Mouse (Mus musculus) frontal cortex, adult 2 months (tissue): ENCODE measurements around the gene Ppan. TPM values are rescaled to one million over a fixed set of nuclear protein-coding genes. Genes with fewer than 3 reads are reported as not detected.

ENCODE experiments used
- DNase-seq, 2 experiments: peaks; one replicate each; pipeline ENCODE4 v3.0.0; 2022; ENCODE audit warnings: low spot score in 1 of 2; ENCODE audit errors: extremely low spot score in 1 of 2
- polyA plus RNA-seq: library from polyadenylated mRNA; depleted of rRNA; stranded (reverse); fragments of >200 nt; gene quantifications from 2 replicates; pipeline ENCODE4 v1.2.3, GENCODE M21; 2012; rRNA removed

Ppan gene
- 48.3 and 49.1 TPM in 2 replicates for polyA plus RNA-seq

DNA sequence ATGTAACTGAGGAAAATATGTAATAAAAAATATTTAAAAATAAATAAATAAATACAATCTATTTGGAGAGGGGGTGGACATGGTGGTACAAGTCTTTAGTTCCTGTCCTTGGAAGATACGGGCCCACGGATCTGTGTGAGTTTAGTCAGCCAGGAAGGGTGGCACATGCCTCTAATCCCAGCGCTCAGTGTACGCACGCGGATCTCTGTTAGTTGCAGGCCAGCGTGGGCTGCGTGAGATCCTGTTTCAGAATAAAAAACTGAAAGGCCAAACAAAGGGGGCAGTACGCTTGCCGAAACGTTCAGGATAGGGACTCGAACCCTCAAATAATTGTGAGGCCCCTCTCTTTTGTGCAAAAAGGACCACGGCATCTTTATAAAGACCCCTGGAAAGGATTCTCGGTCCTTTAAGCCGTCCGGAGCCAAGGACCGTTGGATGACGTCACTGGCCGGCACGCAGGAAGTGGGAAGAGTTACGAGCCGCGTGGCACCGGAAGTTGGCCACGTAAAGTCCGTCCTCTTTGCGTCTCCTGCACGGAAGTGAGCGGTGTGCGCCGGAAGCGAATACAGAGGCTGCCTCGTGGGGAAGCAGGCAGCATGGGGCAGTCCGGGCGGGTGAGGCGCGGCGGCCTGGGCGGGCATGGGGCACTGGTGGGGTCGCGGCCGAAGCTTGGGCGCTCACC, at the start of gene Ppan:
Ppan (plus strand) TSS at position 472 of the 682 bp plus-strand sequence.
- peak; percentile 95 to 98 for DNase-seq

- DNase-seq, result no peak
Measured at GRCm38 (mm10) chr9:20838931-20839330, 49.0 kb upstream of the Ppan start.

GRCm38 (mm10) chr9:20842211-20842610, 45.8 kb upstream of the Ppan start:
- DNase-seq, result no peak

DNA sequence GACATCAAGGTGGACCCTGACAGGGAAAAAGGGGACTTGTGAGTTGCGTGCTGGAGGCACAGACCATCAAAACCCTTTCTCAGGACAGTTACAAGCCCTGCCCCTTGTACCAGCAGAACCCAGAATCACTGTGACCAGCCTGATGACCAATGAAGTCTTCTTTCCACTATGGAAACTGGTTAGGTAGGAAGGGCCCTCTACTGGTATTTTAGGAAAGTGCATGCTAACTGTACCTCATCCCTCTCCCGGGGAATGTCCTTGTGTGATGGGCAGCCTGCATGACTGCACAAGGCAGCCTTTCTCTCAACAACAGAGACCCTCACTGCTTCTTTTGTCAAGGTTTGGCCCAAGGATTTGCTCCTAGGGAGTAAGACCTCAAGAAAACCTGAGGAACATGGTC, 45.3 kb upstream of the Ppan start:
- peak in 1 of 2 experiments; percentile 58 for DNase-seq

- no peak for DNase-seq
Measured at GRCm38 (mm10) chr9:20850179-20850578, 37.8 kb upstream of the Ppan start.

DNA sequence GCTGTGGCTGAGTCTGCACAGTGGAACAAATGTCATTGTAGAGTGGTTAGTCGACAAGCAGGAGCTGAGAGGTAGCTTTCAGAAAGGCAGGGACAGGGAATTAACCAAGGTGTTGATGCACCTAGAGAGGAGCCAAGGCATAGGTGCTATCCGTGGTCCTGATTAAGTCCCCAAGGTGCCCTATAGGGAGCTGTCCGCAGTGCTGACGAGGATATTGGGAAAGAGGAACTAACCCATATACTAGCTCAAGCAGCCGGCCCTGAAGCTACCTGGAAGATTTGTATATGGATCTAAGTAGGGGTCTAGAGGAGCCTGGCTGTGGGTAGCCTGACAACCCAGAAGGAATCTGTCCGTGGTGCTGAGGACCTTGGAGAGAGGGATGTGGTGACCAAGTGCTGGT, 30.8 kb upstream of the Ppan start:
- no peak for DNase-seq

GRCm38 (mm10) chr9:20859926-20860325, 28.0 kb upstream of the Ppan start:
- DNase-seq, result no peak

DNA sequence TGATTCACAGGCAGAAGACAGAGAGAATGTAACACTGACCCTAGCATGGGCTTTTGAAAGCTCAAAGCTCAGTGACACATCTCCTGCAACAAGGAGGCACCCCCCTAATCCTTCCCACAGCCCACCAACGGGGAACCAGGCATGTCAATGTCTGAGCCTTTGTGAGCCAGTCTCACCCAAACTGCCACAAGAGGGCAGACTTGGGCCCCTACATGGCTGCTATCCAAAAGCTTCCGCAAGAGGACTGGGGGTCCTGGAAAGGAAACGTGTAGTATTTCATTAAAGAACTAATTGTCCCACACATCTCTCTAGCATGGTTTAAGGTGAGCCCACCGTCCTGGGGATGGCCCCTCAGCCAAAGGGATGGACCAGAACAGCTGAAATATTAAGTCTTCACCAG, 26.2 kb upstream of the Ppan start:
- peak in 1 of 2 experiments; percentile 50 for DNase-seq

GRCm38 (mm10) chr9:20862225-20862624, 25.8 kb upstream of the Ppan start:
- DNase-seq, result no peak

DNA sequence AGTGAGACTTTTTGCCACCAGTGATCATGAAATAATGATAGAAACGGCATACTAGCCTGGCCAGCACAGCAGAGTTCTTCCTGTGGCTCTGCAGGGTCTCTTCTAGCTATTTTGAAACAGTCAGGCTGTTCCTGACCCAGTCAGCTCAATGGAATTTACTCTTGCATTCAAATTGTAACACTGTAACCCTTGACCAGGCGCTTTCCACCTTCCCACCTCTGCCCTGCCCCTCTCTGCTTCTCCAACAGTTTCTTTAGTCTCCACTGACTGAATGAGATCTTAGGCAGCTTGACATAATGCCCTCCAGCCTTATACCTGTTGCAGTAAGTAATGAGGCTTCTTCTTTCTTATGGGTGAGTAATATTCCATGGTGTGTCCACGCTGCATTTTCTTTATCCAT, 21.1 kb upstream of the Ppan start:
- no peak for DNase-seq

GRCm38 (mm10) chr9:20868448-20869001, 19.4 kb upstream of the Ppan start, which contains the start of gene A230050P20Rik:
Gene A230050P20Rik, plus strand, starts transcription at chr9:20868642.
- peak in 1 of 2 experiments; percentile 76 for DNase-seq

DNA sequence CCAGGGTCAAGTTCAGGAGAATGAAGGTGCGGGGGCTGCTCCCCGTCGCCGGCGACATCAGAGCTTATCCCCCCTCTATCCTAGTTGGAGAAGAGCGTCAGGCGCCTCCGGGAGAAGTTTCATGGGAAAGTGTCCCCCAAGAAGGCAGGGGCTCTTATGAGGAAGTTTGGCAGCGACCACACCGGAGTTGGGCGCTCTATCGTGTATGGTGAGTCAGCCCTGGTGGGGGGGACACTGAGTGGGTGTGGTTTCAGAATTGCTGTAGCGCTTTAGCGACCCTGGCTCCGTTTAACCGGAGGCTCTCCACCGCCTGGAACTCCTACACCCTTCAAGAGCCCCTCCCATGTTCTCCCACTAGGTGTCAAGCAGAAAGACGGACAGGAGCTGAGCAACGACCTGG, 18.7 kb upstream of the Ppan start:
- DNase-seq, result no peak

- no peak for DNase-seq
Measured at GRCm38 (mm10) chr9:20870211-20871173, 17.5 kb upstream of the Ppan start.

GRCm38 (mm10) chr9:20872991-20873390, 15.0 kb upstream of the Ppan start:
- no peak for DNase-seq

DNA sequence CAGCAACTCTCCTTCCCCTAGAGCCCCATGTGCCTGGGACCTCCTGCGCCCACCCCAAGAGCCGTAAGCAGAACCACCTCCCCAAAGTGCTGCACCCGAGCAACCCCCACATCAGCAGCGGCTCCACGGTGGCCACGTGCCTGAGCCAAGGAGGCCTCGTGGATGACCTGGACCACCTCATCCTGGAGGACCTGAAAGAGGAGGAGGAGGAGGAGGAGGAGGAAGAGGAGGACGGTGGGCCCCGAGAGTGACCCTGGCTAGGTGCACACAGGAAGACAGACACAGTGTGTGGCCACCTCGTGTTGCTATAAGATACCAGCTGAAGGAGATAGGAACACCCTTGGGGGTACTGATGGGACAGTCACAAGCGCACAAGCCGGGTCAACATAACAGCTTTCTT, 14.5 kb upstream of the Ppan start:
- DNase-seq, result no peak

DNA sequence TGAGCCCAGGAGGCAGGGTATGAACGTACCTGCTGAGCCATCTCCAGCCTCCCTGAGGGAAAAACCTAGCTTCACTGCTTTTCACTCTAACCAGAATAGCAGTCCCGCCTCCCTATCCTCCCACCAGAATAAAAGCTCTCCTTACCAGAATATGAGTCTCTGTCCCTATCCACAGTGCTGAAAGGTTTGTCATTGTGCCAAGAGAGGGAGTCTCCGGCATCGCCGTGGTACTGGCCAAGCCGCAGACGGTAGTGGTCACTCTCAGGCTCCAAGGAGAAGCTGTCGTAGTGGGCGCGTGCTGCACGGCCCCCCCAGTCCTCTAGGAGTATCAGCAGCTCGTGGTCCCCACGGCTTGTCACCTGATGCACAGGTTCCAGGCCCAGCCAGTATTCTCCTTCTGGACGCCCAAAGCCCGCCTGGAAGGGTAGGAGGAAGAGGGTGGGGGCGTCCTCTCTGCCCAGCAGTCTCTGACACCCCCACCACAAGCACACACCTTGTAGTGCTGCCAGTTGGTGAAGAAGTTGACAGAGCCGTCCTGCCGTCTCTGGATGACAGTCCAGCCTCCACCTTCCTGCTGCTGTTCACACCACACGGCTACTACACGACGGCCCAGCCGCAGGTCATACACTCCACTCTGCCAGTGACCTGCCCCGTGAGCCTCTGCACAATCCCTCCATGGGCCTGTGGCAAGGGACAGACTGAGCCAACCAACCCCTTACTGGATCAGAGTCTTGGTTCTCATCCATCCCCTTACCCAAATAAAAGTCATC, 12.8 kb upstream of the Ppan start:
- peak in 1 of 2 experiments; percentile 73 for DNase-seq

- no peak for DNase-seq
Measured at GRCm38 (mm10) chr9:20876318-20877117, 11.5 kb upstream of the Ppan start.

- DNase-seq, result no peak
Measured at GRCm38 (mm10) chr9:20877118-20878040, 10.6 kb upstream of the Ppan start.
